Mouse (Mus musculus): ENCODE measurements around the gene Zup1.
"Not testable (repeated sequence)": the region's sequence is repeated elsewhere in the genome, so short reads cannot be mapped to it uniquely, and the experiment has no call there.

Zup1 gene

GRCm38 (mm10) chr10:33950803-33951583 is at the start of gene Zup1:
Gene Zup1, minus strand, starts transcription at chr10:33951269.
- peak; percentile 59 to 69 for DNase-seq (ENCODE audit: low spot score in 2 of 2)

- no peak for DNase-seq (ENCODE audit: low spot score in 2 of 2)
Observed at GRCm38 (mm10) chr10:33998397-33998796, 47.3 kb upstream of the Zup1 start.

GRCm38 (mm10) chr10:33996686-33997085 is 45.6 kb upstream of the Zup1 start:
- DNase-seq (ENCODE audit: low spot score in 2 of 2): not testable (repeated sequence)

GRCm38 (mm10) chr10:33986771-33987170 is 35.7 kb upstream of the Zup1 start:
- DNase-seq (ENCODE audit: low spot score in 2 of 2): peak in 1 of 2 experiments; percentile 27

- DNase-seq (ENCODE audit: low spot score in 2 of 2): no peak
Observed at GRCm38 (mm10) chr10:33974781-33975494, 23.9 kb upstream of the Zup1 start.

GRCm38 (mm10) chr10:33952509-33952908 is 1.4 kb upstream of the Zup1 start:
- no peak for DNase-seq (ENCODE audit: low spot score in 2 of 2)

- no peak for DNase-seq (ENCODE audit: low spot score in 2 of 2)
Observed at GRCm38 (mm10) chr10:33946336-33946735, 4.7 kb downstream of the Zup1 start.

- DNase-seq (ENCODE audit: low spot score in 2 of 2): no peak
Observed at GRCm38 (mm10) chr10:33945390-33945789, 5.7 kb downstream of the Zup1 start.

GRCm38 (mm10) chr10:33940702-33941101 is 10.4 kb downstream of the Zup1 start:
- DNase-seq (ENCODE audit: low spot score in 2 of 2): no peak

- DNase-seq (ENCODE audit: low spot score in 2 of 2): no peak
Observed at GRCm38 (mm10) chr10:33905489-33905888, 45.6 kb downstream of the Zup1 start.

GRCm38 (mm10) chr10:33904530-33905481 is 46.3 kb downstream of the Zup1 start, which contains the start of gene Rsph4a:
Gene Rsph4a, plus strand, starts transcription at chr10:33905111.
- DNase-seq (ENCODE audit: low spot score in 2 of 2): peak; percentile 32 to 50

GRCm38 (mm10) chr10:33901520-33901919 is 49.5 kb downstream of the Zup1 start:
- DNase-seq (ENCODE audit: low spot score in 2 of 2): not testable (repeated sequence)

- not testable (repeated sequence) for DNase-seq (ENCODE audit: low spot score in 2 of 2)
Observed at GRCm38 (mm10) chr10:33882411-33882810, 68.7 kb downstream of the Zup1 start.

- no peak for DNase-seq (ENCODE audit: low spot score in 2 of 2)
Observed at GRCm38 (mm10) chr10:33872672-33873398, 78.2 kb downstream of the Zup1 start.

GRCm38 (mm10) chr10:33870441-33870840 is 80.6 kb downstream of the Zup1 start:
- no peak for DNase-seq (ENCODE audit: low spot score in 2 of 2)
